Mouse (Mus musculus): ENCODE measurements at regions not wholly inside any gene's neighbourhood (a gene's known extent, or its start where the extent isn't known, plus 50 kb on each side); places are given as distances from the start of the nearest gene placed in this dataset.

DNA sequence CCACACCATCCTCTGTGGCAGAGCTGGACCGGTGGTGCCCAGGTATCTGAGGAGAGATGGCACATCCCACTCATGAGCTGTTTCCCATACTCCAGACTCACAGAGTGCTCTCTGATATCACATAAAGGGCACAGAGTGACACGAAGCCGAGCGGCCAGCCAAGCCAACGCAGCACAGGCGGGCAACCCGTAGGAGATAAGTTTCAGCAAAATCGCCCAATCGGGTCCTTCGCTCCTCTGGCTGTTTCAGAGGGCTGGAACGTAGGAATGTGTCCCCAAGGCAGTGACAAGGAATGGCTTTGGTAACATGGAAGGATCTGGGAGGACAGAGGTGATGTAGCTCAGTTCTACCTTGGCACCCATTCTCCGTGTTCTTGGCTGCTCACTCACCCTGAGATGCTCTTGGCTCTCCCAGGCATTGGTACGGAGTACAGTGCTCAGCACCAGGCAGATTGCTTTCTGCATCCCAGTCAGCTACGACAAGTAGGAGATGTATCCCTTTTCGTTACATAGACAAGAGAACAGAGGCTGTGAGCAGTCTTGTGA lies 56.4 kb upstream of the Ppara start:
- TF ChIP-seq CTCF (IDR thresholded peaks at IDR 0.05; ENCODE audit: low read depth), result no peak

GRCm38 (mm10) chr15:85678981-85679708 lies 55.6 kb upstream of the Ppara start:
- WGBS, result 74% methylated on average over 24 of the region's 24 CpGs
- DNase-seq, result no peak
- H3K36me3 ChIP-seq (ENCODE audit: insufficient read depth), result peaks cover 67% of the 10 kb centered on the region
- peaks cover 16% of the 10 kb centered on the region for H3K4me1 ChIP-seq (ENCODE audit: insufficient read depth)
- no peak for TF ChIP-seq CTCF (IDR thresholded peaks at IDR 0.05; ENCODE audit: low read depth)
- no peaks in the 10 kb centered on the region for H3K27me3 ChIP-seq (ENCODE audit: insufficient read depth, low read length)
- H3K9me3 ChIP-seq (ENCODE audit: low read depth, low read length), result no peaks in the 10 kb centered on the region
- peak overlapping the region; percentile 35; the same call in 1 of the 2 replicates for H3K4me2 ChIP-seq
- H3K4me3 ChIP-seq (ENCODE audit: low read depth, low read length), result peak overlapping the region; percentile 15; the same call in 1 of the 2 replicates
- peak overlapping the region; percentile 13; the same call in 1 of the 2 replicates for H3K9ac ChIP-seq
- no peak for ATAC-seq (ENCODE audit: insufficient read depth)
- peak overlapping the region; percentile 54; the same call in 1 of the 2 replicates for H3K27ac ChIP-seq (ENCODE audit: low read depth)

More for the DNA sequence above, 56.4 kb upstream of the Ppara start:
- Histone ChIP-seq H3K27me3 (ENCODE audit: insufficient read depth, low read length) (no peaks in the 10 kb centered on the region), H3K36me3 (ENCODE audit: insufficient read depth) (peaks cover 67% of the 10 kb centered on the region), H3K4me1 (ENCODE audit: insufficient read depth) (peaks cover 24% of the 10 kb centered on the region), H3K4me3 (ENCODE audit: low read depth, low read length) (no peak overlapping the region), H3K9me3 (ENCODE audit: low read depth, low read length) (no peaks in the 10 kb centered on the region), H3K9ac (no peak overlapping the region), H3K4me2 (0 out of 2 replicates have a peak overlapping the region, but pooled peaks have one; percentile 2), H3K27ac (ENCODE audit: low read depth) (no peak overlapping the region)
- no peak for ATAC-seq (ENCODE audit: insufficient read depth)
- DNase-seq, result no peak
- 87% methylated on average over 15 of the region's 15 CpGs for WGBS

GRCm38 (mm10) chr15:85679864-85680428 lies 54.8 kb upstream of the Ppara start:
- no peak for DNase-seq
- no peak for ATAC-seq (ENCODE audit: insufficient read depth)
- Histone ChIP-seq H3K4me1 (ENCODE audit: insufficient read depth) (peaks cover 11% of the 10 kb centered on the region; the same call in 1 of the 2 replicates), H3K4me3 (ENCODE audit: low read depth, low read length) (no peak overlapping the region), H3K27ac (ENCODE audit: low read depth) (peak overlapping the region; percentile 54; the same call in 1 of the 2 replicates), H3K27me3 (ENCODE audit: insufficient read depth, low read length) (no peaks in the 10 kb centered on the region), H3K36me3 (ENCODE audit: insufficient read depth) (peaks cover 68% of the 10 kb centered on the region), H3K9me3 (ENCODE audit: low read depth, low read length) (no peaks in the 10 kb centered on the region), H3K9ac (peak overlapping the region; percentile 13), H3K4me2 (peak overlapping the region; percentile 35)
- no peak for TF ChIP-seq CTCF (IDR thresholded peaks at IDR 0.05; ENCODE audit: low read depth)
- 61% methylated on average over 10 of the region's 10 CpGs for WGBS

GRCm38 (mm10) chr15:85680460-85681224 lies 54.1 kb upstream of the Ppara start:
- ATAC-seq (ENCODE audit: insufficient read depth) (peak; percentile 21; the same call in 1 of the 2 replicates), DNase-seq (peak; percentile 65)
- Histone ChIP-seq H3K36me3 (ENCODE audit: insufficient read depth) (peaks cover 68% of the 10 kb centered on the region), H3K27me3 (ENCODE audit: insufficient read depth, low read length) (no peaks in the 10 kb centered on the region), H3K27ac (ENCODE audit: low read depth) (peak overlapping the region; percentile 76), H3K4me1 (ENCODE audit: insufficient read depth) (peaks cover 11% of the 10 kb centered on the region; the same call in 1 of the 2 replicates), H3K4me2 (peak overlapping the region; percentile 45), H3K9ac (peak overlapping the region; percentile 26), H3K9me3 (ENCODE audit: low read depth, low read length) (no peaks in the 10 kb centered on the region), H3K4me3 (ENCODE audit: low read depth, low read length) (no peak overlapping the region; the same call in 1 of the 2 replicates)
- 29% methylated on average over 13 of the region's 13 CpGs for WGBS
- no peak for TF ChIP-seq CTCF (IDR thresholded peaks at IDR 0.05; ENCODE audit: low read depth)

- no peak overlapping the region for H3K4me2 ChIP-seq
- H3K27me3 ChIP-seq (ENCODE audit: insufficient read depth, low read length), result no peaks in the 10 kb centered on the region
- DNase-seq (no peak), ATAC-seq (ENCODE audit: insufficient read depth) (no peak)
- no peaks in the 10 kb centered on the region for H3K9me3 ChIP-seq (ENCODE audit: low read depth, low read length)
- peaks cover 15% of the 10 kb centered on the region for H3K4me1 ChIP-seq (ENCODE audit: insufficient read depth)
- H3K9ac ChIP-seq, result no peak overlapping the region
- no peak overlapping the region for H3K27ac ChIP-seq (ENCODE audit: low read depth)
- no peak overlapping the region for H3K4me3 ChIP-seq (ENCODE audit: low read depth, low read length)
- no peak for TF ChIP-seq CTCF (IDR thresholded peaks at IDR 0.05; ENCODE audit: low read depth)
- 75% methylated on average over 12 of the region's 12 CpGs for WGBS
- H3K36me3 ChIP-seq (ENCODE audit: insufficient read depth), result peaks cover 65% of the 10 kb centered on the region
Observed at GRCm38 (mm10) chr15:85682116-85682515, 52.7 kb upstream of the Ppara start.

DNA sequence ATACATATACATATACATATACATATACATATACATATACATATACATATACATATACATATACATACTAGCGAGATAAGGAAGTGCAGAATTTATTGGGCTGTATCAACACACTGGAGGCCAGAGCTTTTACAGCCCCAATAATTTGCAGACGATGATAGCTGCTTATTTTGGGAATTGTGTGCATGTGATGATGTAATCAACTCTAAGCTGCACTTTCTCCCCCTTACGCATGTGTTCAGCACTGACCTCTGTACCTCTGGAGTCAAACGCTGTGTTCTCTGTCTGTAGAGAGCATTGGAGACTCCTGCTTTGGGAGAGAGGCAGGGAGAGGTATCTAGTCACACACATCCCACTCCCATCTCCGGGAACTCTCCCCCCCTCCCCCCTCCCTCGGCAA lies 52.0 kb upstream of the Ppara start:
- H3K27me3 ChIP-seq (ENCODE audit: insufficient read depth, low read length), result no peaks in the 10 kb centered on the region
- H3K4me3 ChIP-seq (ENCODE audit: low read depth, low read length), result no peak overlapping the region
- H3K4me1 ChIP-seq (ENCODE audit: insufficient read depth), result peaks cover 15% of the 10 kb centered on the region
- H3K4me2 ChIP-seq, result no peak overlapping the region
- no peak overlapping the region for H3K27ac ChIP-seq (ENCODE audit: low read depth)
- no peak overlapping the region for H3K9ac ChIP-seq
- H3K36me3 ChIP-seq (ENCODE audit: insufficient read depth), result peaks cover 61% of the 10 kb centered on the region
- DNase-seq (no peak), ATAC-seq (ENCODE audit: insufficient read depth) (no peak)
- no peak for TF ChIP-seq CTCF (IDR thresholded peaks at IDR 0.05; ENCODE audit: low read depth)
- 49% methylated on average over 6 of the region's 6 CpGs for WGBS
- no peaks in the 10 kb centered on the region for H3K9me3 ChIP-seq (ENCODE audit: low read depth, low read length)

All from lung, embryonic 14.5 days (tissue).